Mouse (Mus musculus) embryonic fibroblast, embryonic 13.5 days (primary cell): ENCODE data around the gene Bnip1.

ENCODE experiments used
- CTCF ChIP-seq: IDR thresholded peaks from 2 replicates; pipeline ENCODE4 v1.5.1; 2011; ENCODE audit warnings: mild to moderate bottlenecking, control low read depth, low read length, moderate library complexity, borderline replicate concordance; ENCODE audit not compliant: insufficient read depth
- POLR2A ChIP-seq: IDR thresholded peaks from 2 replicates; pipeline ENCODE4 v1.6.1; 2011; ENCODE audit warnings: low read depth, mild to moderate bottlenecking, control low read depth, low read length, moderate library complexity

DNA sequence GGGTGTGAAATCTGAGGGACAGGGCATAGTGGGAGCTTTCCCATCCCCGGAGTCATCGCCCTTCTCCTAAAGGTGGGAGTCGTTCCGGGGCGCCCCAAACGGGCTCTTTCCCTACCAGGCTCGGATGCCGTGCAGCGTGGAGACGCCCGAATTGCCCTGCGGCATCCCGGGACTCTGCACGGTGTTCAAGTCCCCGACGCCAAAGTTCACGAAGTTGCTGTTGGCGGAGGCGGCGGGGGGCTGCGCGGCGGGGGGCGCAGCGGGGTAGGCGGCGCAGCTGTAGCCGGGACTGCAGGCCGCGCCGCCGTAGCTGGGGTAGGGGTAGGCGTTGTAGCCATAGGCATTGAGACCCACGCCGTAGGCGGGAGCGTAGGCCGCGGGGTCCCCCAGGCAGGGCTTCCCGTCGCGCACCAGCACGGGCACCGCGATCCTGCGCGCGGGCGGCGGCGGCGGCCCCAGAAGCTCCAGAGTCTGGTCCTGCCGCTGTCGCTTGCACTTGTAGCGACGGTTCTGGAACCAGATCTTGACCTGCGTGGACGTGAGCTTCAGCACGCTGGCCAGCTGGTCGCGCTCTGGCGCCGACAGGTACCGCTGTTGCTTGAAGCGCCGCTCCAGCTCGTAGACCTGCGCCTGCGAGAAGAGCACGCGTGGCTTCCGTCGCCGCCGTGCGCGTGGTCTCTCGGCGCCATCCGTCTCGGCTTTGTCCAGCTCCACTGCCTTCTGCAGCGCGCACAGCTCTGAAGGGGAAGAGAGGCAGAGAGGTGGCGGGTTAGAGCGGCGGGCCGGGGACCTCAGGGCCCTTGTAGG lies 58.2 kb downstream of the Bnip1 start:
- TF ChIP-seq CTCF (no peak), POLR2A (no peak)
